Mouse (Mus musculus) embryo, embryonic 11 days (tissue): ENCODE measurements around the gene Gm19426.
A peak's percentile ranks its signal among the peaks of the same experiment; 100 is the strongest.

Experiments used
- DNase-seq: peaks from one replicate; pipeline ENCODE4 v3.0.0-alpha.2; 2015

The Gm19426 gene

GRCm38 (mm10) chr2:84743561-84743960 lies at the start of gene Gm19426:
Gm19426 (minus strand) TSS chr2:84743655.
- DNase-seq = peak; percentile 96

DNA sequence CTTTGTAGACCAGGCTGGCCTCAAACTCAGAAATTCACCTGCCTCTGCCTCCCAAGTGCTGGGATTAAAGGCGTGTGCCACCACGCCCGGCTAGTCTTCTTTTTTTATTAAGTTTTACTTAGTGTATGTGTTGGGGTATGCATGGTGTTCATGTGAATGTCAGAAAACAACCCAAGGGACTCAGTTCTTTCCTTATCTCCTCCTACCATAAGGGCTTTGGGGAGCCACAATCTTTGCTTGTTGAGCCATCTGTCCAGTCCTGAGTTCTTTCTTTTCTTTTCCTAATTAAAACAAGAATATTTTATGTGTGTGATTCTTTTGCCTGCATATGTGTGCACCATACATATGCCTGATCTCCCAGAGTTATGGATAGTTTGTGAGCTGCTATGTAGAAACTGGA lies 49.7 kb upstream of the Gm19426 start:
- no peak for DNase-seq

DNA sequence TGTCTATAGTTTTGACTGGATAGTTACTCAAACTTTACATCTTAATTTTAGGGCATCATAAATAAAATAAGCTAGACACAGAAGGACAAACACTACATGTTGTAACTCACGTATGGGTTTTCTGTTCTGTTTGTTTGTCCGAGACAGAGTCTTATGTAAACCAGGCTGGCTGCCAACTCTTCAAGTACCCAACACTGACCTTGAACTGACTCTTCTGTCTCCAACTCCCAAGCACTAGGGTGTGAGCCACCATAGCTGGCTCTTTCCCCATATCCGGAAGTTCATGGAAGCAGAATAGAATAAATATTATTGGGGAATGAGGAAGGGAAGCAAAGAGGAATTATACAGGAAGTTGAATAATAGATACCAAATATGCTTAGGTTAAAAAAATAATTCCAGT lies 49.1 kb upstream of the Gm19426 start:
- no peak for DNase-seq

DNA sequence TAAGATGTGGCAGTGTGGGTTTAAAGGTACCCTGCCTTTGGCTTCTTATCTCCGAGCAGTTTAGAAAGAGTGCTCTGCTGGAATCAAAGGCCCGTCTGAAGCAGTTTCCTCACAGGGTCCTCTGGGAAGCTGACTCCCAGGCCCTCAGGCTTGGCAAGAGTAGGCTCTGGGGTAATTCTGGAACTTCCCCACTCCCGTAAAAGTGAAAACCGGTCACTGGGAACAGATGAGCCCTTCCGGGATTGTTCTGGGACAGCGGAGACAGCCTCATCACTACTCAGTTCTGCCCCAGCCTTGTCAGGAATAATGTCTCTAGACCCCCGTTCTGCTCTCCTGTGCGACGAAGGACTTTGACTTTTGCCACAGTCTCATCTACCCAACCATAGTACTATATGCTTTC lies 47.0 kb upstream of the Gm19426 start:
- no peak for DNase-seq

GRCm38 (mm10) chr2:84788316-84788715 lies 44.9 kb upstream of the Gm19426 start:
- no peak for DNase-seq

- no peak for DNase-seq
Measured at GRCm38 (mm10) chr2:84783840-84784566, 40.5 kb upstream of the Gm19426 start.

DNA sequence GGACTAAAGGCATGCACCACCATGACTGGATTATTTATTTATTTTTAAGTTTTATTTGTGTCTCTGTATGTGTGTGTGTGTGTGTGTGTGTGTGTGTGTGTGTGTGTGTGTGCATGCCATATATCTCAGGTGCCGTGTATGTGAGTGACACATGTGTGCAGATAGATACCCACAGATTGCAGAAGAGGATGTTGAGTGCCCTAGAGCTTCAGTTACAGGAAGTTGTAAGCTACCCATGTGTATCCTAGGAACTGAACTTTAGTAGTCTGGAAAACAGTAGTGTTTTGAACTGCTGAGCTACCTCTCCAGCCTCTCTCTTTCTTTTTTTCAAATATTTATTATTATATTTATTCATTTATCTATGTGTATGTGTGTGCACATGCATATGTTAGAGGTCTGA lies 39.9 kb upstream of the Gm19426 start:
- DNase-seq = no peak

- peak; percentile 36 for DNase-seq
Measured at GRCm38 (mm10) chr2:84779210-84779609, 35.8 kb upstream of the Gm19426 start.

GRCm38 (mm10) chr2:84777706-84778105 lies 34.3 kb upstream of the Gm19426 start:
- no peak for DNase-seq

GRCm38 (mm10) chr2:84775665-84776064 lies 32.2 kb upstream of the Gm19426 start:
- DNase-seq = no peak

DNA sequence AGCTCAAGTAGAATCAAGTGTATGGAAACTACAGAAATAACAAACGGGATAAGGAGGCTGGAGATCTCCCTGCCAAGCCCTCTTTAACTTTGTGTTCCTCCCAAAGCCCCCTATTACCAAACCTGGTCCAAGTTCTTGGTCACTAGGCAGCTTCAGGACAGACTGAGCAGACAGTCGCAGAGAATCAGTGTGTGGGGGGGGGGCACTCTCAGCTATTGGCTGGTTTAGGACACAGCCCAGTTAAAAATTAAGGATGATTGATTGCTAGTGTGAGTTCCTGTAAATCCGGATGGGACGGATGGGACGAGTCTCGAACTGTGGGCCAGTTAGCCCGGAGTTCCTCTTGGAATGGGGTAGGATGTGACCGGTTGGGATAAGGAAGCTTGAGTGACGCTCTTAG lies 31.8 kb upstream of the Gm19426 start, which contains the start of gene Serping1:
Gene Serping1 (minus strand): TSS at position 204 of the 400 bp plus-strand sequence.
- peak; percentile 27 for DNase-seq

DNA sequence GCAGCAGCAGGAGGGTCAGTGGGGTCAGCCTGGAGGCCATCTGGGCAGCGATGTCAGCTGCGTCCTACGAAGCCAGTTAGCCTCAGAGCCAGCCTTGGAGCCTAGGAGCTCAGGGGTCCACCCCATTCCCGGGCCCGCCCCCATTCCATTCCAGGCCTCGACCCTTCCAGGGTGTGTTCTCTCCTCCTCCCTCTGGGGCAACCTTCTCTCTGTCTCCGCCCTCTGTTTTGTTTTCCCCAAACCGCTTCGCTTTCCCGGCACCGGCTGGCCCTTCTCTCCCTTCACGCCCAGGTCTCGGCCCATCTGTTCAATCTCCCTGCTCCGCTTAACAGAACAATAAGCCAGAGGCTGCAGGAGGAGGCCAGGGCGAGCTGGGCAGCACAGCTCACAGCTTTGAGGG lies 31.3 kb upstream of the Gm19426 start:
- DNase-seq = peak; percentile 90

- no peak for DNase-seq
Measured at GRCm38 (mm10) chr2:84773195-84773594, 29.7 kb upstream of the Gm19426 start.

DNA sequence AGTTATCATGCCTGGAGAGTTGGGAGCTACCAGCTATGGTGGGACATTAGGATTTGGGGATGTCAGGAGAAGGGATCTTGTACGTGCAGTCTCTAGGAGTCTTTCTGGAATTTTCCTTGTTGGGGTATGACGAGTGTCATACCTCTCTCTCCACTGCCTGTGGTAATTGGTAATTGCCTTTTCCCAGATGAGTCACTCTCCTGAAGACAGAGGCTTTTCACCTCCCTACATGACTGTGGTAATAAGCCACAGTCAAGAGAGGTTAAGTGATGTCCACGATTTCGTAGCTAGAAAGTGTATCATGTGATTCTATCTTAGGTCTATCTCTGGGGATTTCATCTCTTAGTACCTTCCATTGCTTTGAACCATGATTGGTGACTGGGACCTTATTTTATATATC lies 29.0 kb upstream of the Gm19426 start:
- no peak for DNase-seq

DNA sequence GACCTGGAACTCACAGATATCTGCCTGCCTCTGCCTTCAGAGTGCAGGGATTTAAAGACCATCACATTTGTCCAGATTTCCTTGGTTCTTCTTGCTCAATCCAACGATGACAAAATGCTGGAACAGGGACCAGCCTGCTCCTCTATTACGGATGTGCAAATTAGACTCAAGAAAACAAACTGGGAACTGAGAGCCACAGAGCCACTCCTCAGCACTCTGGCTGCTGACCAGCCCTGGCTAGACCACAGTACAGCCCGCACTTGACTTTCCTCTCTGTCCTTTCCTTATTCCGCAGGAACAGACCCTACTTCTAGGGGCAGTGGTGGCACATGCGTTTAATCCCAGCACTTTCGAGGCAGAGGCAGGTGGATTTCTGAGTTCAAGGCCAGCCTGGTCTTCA lies 27.0 kb upstream of the Gm19426 start:
- no peak for DNase-seq

DNA sequence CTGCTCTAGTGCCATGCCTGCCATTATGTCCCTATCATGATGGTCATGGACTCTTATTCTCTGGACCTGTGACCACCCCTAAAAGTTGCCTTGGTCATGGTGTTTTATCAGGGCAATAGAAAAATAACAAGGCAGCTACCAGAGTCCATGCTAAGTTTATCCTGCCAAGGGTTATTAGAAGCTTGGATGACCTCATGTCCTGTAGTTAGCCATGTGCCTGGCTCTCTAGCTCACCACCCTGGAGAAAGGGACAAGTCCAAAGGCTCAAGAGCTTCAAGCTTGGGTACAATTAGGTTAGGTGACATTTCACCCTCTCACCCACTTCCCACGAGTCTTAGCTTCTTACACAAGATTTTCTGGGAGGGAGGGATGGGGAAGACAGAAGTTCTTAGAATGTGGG lies 19.4 kb upstream of the Gm19426 start:
- no peak for DNase-seq

DNA sequence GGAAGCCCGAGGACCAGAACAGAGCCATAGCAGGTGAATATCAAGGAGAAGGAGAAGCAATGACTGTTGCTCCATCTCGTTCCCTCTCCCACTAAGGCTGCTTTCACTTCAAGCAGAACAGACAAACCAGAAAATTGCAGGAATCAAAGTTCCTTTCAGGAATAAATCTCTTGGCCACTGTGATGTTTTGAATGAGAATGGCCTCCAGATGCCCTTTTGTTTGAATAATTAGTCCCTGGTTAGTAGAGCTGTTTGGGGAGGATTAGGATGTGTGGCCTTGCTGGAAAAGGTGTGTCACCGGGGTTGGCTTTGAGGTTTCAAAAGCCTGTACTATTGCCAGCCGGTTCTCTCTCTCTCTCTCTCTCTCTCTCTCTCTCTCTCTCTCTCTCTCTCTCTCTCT lies 18.8 kb upstream of the Gm19426 start:
- DNase-seq = no peak

DNA sequence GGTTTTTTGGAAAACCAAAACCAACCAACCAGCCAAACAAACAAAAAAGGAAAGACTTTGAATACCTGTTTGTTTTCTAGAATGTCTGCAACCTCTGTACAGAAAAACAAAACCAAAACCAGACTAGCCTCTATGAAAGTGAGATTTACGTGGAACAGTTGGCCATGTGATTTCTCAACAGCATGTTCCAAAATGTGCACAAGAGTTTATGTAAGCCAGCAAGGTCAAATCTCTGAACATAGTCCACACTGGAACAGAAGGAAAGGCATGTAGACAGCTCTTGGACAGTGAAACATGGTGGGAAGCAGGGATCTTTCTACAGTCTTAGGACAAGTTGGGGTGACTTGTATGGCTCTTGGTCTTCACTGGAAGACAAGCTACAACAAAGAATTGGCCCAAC lies 18.4 kb upstream of the Gm19426 start:
- DNase-seq = no peak

DNA sequence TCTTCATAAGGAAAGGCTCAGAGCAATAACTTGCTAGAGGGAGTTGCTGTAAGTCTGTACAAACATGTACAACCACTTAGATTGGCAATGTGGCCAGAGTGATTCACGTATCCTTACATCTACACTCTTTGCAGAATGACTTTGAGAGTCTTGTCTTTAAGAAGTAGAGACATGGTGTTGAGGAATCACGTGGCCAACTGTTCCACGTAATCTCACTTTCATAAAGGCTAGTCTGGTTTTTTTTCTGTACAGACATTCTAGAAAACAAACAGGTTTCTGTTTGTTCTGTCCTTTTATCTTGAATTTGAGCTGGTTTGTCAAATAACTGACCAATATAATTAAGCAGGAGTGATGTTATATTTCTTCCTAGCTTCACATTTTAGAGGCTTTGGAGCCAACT lies 17.9 kb upstream of the Gm19426 start:
- no peak for DNase-seq

DNA sequence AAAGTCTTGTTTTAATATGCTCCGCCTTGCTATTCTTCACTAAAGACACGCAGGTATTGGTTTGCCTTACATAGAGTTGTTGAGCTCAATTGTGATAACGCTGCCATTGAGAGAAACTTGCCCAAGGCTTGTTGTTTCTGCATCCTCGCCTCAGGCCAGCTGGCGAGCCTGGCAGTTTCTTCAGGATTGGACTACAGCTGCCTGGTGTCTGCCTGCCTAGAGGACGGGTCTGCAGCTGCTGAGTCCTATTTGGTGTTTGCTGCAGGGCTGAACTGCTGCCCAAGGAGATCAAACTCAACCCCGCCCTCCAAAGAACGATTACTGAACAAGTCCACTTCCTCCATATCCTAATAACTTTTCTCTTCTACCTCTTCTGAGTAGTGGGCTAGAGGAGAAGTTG lies 17.3 kb upstream of the Gm19426 start:
- no peak for DNase-seq

DNA sequence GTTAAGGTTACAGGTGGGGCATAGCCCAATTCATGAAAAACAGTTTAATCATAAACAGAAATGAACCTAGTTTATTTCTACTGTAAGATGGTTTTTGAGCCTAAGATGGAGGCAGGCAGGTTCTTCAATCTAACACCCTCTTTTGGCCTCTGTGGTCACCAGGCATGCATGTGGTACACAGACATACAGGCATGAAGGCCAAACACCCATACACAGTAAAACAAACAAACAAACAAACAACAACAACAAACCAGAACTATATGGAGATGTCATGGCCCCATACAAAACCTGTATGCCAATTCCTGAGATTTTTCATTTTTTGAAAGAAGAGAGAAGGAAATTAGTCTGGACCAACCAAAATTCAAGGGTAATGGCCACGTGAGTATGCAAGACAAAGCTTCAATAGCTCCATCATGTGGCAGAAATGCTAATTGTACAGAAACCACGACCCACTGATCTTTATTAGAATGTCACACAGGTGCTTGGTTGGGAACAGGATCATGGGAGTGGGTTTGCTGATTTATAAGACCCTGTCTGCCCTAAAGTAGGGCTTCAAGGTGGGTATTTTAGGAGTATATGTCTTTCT lies 15.2 kb upstream of the Gm19426 start:
- DNase-seq = peak; percentile 78

- DNase-seq = no peak
Measured at GRCm38 (mm10) chr2:84757026-84757682, 13.7 kb upstream of the Gm19426 start.

- DNase-seq = no peak
Measured at GRCm38 (mm10) chr2:84756245-84756644, 12.8 kb upstream of the Gm19426 start.

DNA sequence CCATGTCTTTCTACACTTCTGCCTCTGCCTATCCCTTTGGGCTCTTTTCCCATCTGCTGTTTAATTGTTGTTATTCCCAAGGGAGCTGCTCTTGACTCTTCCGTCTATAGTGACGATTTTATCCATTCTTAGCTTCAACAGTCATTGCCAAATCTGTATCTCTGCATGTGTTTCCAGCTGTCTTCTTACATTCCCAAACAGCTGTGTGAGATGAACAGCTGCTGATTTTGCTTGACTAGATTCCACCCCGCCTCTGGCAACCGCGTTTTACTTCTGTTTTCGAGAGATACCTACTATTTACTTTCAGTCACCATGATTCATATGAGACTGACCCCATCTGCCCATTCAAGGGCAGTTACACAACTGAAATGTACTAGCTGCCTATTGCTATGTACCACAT lies 6.7 kb upstream of the Gm19426 start:
- DNase-seq = no peak
